Mouse (Mus musculus) ovary, postnatal 36 days (tissue): Measurements from ENCODE around the gene 2900092C05Rik.

ENCODE experiments used
- DNase-seq: peaks from one replicate; pipeline ENCODE4 v3.0.0; 2022; ENCODE audit warnings: low spot score, mixed read lengths

Gene 2900092C05Rik

GRCm38 (mm10) chr7:12512217-12512616, at the start of gene 2900092C05Rik:
2900092C05Rik (plus strand) TSS chr7:12512517.
- DNase-seq: no peak

GRCm38 (mm10) chr7:12478158-12479008, 33.9 kb upstream of the 2900092C05Rik start, which contains the start of gene Zfp606:
Zfp606 (plus strand) TSS chr7:12478293.
- DNase-seq: peak; percentile 82

- no peak for DNase-seq
These were observed 33.3 kb upstream of the 2900092C05Rik start for GRCm38 (mm10) chr7:12479009-12479346.

- no peak for DNase-seq
These were observed 32.8 kb upstream of the 2900092C05Rik start for GRCm38 (mm10) chr7:12479525-12479924.

GRCm38 (mm10) chr7:12483771-12484170, 28.5 kb upstream of the 2900092C05Rik start:
- DNase-seq: no peak

GRCm38 (mm10) chr7:12485956-12486355, 26.4 kb upstream of the 2900092C05Rik start:
- DNase-seq: no peak

GRCm38 (mm10) chr7:12486691-12487090, 25.6 kb upstream of the 2900092C05Rik start:
- DNase-seq: no peak

GRCm38 (mm10) chr7:12510913-12511312, 1.4 kb upstream of the 2900092C05Rik start:
- no peak for DNase-seq
